Mouse (Mus musculus): ENCODE data around the gene Slc3a2. TPM values are rescaled to one million over a fixed set of nuclear protein-coding genes. Genes with fewer than 3 reads are reported as not detected.

Gene Slc3a2
- total and polyA plus RNA-seq, 3 experiments = 269 to 478 (median 284) TPM

DNA sequence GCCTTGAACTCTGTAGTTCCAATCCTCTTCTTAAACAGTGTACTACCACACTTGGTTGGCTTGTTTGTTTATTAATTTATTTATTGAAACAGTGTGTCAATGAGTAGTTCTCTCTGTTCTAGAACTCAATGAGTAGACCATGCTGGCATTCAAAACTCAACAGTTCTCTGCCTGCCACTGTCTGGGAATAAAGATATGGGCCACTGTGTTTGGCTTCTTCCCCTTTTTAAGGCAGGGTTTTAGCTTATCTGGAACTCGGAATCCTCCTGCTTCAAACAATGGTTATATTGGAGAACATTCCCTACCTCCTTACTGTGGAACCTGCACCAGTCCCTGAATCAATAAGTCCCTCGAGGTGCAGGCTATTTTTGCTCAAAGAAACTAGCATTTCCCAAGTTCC lies 35.7 kb upstream of the Slc3a2 start:
- dilution Hi-C loops (cut with MboI; ENCODE audit: extremely low pct_ligation_motif_present, extremely low pct_unique_long_range_greater_than_20kb, low sequenced_read_pairs) = no loop called here
- Histone ChIP-seq H3K9ac (ENCODE audit: insufficient read depth, low read depth) (peak overlapping the region; percentile 88; the same call in 1 of the 2 replicates), H3K27me3 (replicated peaks) (no peaks in the 10 kb centered on the region), H3K79me2 (replicated peaks; ENCODE audit: control insufficient read depth, extremely low read depth, insufficient read depth, poor library complexity, severe bottlenecking) (peaks cover 70% of the 10 kb centered on the region), H3K9me3 (replicated peaks; ENCODE audit: low read length) (no peaks in the 10 kb centered on the region), H3K4me1 (ENCODE audit: control insufficient read depth in 1 of 2, insufficient read depth in 2 of 2) (peaks cover 4 to 50% of the 10 kb centered on the region in 2 experiments; a peak in 3 of 4 replicates), H3K4me3 (replicated peaks in 1 of 3; ENCODE audit: low read depth in 2 of 3, low read length in 2 of 3, poor library complexity in 1 of 3) (no peak overlapping the region), H3K4me2 (ENCODE audit: insufficient read depth, low read depth, poor library complexity, severe bottlenecking) (peak overlapping the region; percentile 91), H3K36me3 (replicated peaks in 1 of 2; ENCODE audit: control insufficient read depth in 1 of 2, insufficient read depth in 1 of 2, low read length in 1 of 2) (peaks cover 33 to 45% of the 10 kb centered on the region in 2 experiments), H3K27ac (ENCODE audit: insufficient read depth, low read depth) (no peak overlapping the region)
- in situ Hi-C loops (cut with MboI; ENCODE audit: low pct_ligation_motif_present, low pct_unique_long_range_greater_than_20kb, low sequenced_read_pairs) = no loop called here
- no peak for DNase-seq (ENCODE audit: extremely low read depth)
- no peak for TF ChIP-seq KAT2A (IDR thresholded peaks at IDR 0.05; ENCODE audit: insufficient replicate concordance, low read length)
- TF ChIP-seq TBP (conservative IDR thresholded peaks at IDR 0.05; ENCODE audit: low read depth, low read length) = no peak
- no peak for TF ChIP-seq SIN3A (IDR thresholded peaks at IDR 0.05; ENCODE audit: low read length)
- TF ChIP-seq ELF1 (IDR thresholded peaks at IDR 0.05; ENCODE audit: low read depth, low read length) = no peak
- no peak for TF ChIP-seq RAD21 (IDR thresholded peaks at IDR 0.05; ENCODE audit: low read depth, low read length)
- no peak for TF ChIP-seq UBTF (IDR thresholded peaks at IDR 0.05; ENCODE audit: low read depth, low read length)
- no peak for TF ChIP-seq CHD1 (IDR thresholded peaks at IDR 0.05; ENCODE audit: low read depth, low read length)
- TF ChIP-seq POLR2AphosphoS2 (IDR thresholded peaks at IDR 0.05; ENCODE audit: low read depth, low read length) = no peak
- no peak for TF ChIP-seq MYC (IDR thresholded peaks at IDR 0.05; ENCODE audit: low read depth, low read length)
- no peak for TF ChIP-seq GABPA (IDR thresholded peaks at IDR 0.05; ENCODE audit: insufficient replicate concordance, low read depth, low read length)
- TF ChIP-seq MAZ (IDR thresholded peaks at IDR 0.05; ENCODE audit: low read depth, low read length) = no peak
- no peak for TF ChIP-seq NELFE (IDR thresholded peaks at IDR 0.05; ENCODE audit: low read depth, low read length)
- TF ChIP-seq HCFC1 (IDR thresholded peaks at IDR 0.05; ENCODE audit: low read depth, low read length) = no peak
- TF ChIP-seq EP300 (IDR thresholded peaks at IDR 0.05; ENCODE audit: low read length) = no peak
- no peak for TF ChIP-seq MAX (IDR thresholded peaks at IDR 0.05; ENCODE audit: low read length)
- TF ChIP-seq ZKSCAN1 (IDR thresholded peaks at IDR 0.05; ENCODE audit: borderline replicate concordance, low read depth, low read length) = no peak
- TF ChIP-seq JUN (IDR thresholded peaks at IDR 0.05; ENCODE audit: insufficient read depth, low read depth, low read length) = no peak

DNA sequence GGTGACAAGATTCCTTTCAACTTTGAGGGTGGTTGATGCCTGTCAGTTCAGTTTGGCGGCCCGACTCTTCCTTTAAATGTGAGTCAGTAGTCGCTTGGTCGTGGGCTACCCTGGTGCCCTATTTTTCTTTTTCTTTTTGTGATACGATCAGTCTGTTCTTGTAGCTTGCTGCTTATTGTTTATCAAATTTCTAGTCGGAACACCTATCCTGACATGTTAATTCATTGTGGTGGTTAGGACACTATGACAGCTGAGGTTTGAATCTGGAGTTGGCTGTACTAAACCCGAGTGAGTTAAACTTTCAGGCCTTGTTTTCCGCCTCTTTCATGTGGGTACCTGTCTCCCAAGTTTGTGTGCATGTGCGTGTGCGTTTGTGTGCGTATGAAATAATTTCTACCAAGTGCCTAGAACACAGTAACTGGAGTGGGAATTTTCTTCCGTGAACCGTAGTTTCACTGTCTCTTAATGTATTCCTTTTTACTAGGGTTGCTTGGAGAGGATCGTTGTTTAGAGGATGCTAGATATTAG lies 34.4 kb upstream of the Slc3a2 start:
- no peak for DNase-seq (ENCODE audit: extremely low read depth)
- Histone ChIP-seq H3K27me3 (replicated peaks) (no peaks in the 10 kb centered on the region), H3K9ac (ENCODE audit: insufficient read depth, low read depth) (peak overlapping the region; percentile 88), H3K9me3 (replicated peaks; ENCODE audit: low read length) (no peaks in the 10 kb centered on the region), H3K4me3 (replicated peaks in 1 of 3; ENCODE audit: low read depth in 2 of 3, low read length in 2 of 3, poor library complexity in 1 of 3) (peak overlapping the region; percentile 76 to 97 (median 96)), H3K4me1 (ENCODE audit: control insufficient read depth in 1 of 2, insufficient read depth in 2 of 2) (peaks cover 0 to 38% of the 10 kb centered on the region in 2 experiments; a peak in 3 of 4 replicates), H3K27ac (ENCODE audit: insufficient read depth, low read depth) (no peak overlapping the region), H3K4me2 (ENCODE audit: insufficient read depth, low read depth, poor library complexity, severe bottlenecking) (peak overlapping the region; percentile 83; the same call in 1 of the 2 replicates), H3K79me2 (replicated peaks; ENCODE audit: control insufficient read depth, extremely low read depth, insufficient read depth, poor library complexity, severe bottlenecking) (peaks cover 64% of the 10 kb centered on the region), H3K36me3 (replicated peaks in 1 of 2; ENCODE audit: control insufficient read depth in 1 of 2, insufficient read depth in 1 of 2, low read length in 1 of 2) (peaks cover 26 to 42% of the 10 kb centered on the region in 2 experiments)
- dilution Hi-C loops (cut with MboI; ENCODE audit: extremely low pct_ligation_motif_present, extremely low pct_unique_long_range_greater_than_20kb, low sequenced_read_pairs) = no loop called here
- TF ChIP-seq JUND (conservative IDR thresholded peaks at IDR 0.05; ENCODE audit: low read depth, low read length) (no peak), MYC (IDR thresholded peaks at IDR 0.05; ENCODE audit: low read depth, low read length) (0 out of 2 replicates have a peak, but pooled peaks have one; percentile 13), USF2 (conservative IDR thresholded peaks at IDR 0.05; ENCODE audit: low read depth, low read length) (no peak), BHLHE40 (IDR thresholded peaks at IDR 0.05; ENCODE audit: low read depth, low read length) (no peak)
- in situ Hi-C loops (cut with MboI; ENCODE audit: low pct_ligation_motif_present, low pct_unique_long_range_greater_than_20kb, low sequenced_read_pairs) = no loop called here

Data from CH12.LX (cell line).